Mouse (Mus musculus): Measurements from ENCODE around the gene Mapk9. TPM values are rescaled to one million over a fixed set of nuclear protein-coding genes. Genes with fewer than 3 reads are reported as not detected.

Gene Mapk9
- total RNA-seq, 2 experiments from 2014 or later, result 146 to 152 TPM

DNA sequence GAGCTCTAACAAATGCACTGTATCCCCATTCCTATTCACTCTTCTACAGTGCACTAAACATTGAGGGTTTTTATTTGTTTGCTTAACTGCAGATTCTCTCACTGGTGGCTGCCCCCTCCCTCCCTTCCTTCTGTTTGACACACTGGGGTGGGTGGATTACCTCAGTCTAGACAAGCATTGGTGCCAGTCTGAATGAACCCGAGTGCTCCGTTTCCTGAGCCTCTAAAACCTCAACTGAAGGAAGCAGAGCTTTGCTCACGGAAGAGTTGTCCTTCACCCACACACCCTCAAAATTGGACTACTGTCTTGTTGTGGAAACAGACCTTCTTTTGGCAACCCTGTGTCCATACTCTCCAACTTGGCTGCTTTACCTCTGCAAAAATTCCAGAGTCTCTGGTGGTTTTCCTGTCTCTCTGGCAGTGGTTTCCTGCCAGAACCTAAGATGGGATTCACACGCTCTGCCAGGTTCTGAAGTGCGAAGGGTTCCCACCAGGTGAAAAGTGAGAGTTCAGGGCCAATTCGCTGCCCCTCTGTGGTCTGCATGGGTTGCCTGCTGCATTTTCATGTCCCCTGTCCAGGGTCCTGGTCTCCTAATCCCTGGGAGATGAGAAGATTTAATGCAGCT is 49.5 kb downstream of the Mapk9 start:
- no peak for DNase-seq

DNA sequence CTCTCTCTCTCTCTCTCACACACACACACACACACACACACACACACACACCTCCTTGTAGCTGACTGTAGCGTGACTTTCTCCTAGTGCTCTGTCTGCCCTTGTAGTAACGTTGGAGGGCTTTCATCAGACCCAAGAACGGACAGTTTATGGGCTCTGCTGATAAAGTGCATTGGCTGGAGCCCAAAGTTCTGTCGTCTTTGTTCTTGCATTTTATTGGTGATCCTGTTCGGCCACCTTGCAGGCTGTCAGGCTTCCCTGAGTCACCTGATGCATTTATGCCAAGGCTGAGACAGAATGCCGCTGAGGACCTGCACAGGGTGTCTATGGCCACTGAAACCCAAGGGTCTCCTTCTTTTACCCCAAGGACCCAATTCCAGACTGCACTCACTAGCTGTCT is 53.5 kb downstream of the Mapk9 start:
- DNase-seq, result no peak

DNA sequence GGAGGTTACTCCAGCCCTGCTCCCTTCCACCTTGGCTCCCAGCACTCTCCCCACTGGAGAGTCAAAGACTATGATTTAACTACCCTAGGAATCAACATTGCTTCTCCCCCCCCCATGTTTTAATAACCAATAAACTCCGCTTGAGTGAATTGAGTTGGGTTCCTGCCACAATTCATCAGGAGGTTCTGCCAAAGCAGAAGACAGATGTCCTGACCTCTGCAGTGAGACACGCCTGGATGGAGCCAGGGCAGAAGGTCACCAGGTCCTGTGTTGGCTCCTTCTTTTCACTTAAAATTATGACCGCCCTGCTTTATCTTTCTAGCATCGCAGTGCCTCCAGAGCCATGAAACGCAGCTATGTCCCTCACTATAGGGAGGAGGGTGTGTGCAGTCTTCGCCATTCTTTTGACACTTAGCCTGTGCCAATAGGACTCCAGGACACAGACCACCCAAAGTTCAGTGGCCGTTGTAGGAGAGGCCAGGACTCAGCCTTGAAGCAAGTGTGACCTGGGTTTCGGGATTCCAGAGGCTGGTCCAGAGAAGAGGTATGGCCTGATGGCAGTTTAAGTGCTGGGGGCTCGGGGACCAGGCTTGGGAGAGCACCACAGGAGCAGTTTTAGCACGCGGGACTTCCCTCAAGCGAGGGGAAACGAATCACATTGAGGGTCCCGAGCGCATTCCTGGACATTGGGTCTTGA is 54.6 kb downstream of the Mapk9 start:
- DNase-seq, result no peak

- DNase-seq, result peak; percentile 65 to 71
Measured at GRCm38 (mm10) chr11:49901659-49902458, 55.3 kb downstream of the Mapk9 start, which contains the start of gene Rasgef1c. TSS of gene Rasgef1c (plus strand) at chr11:49901835.

DNA sequence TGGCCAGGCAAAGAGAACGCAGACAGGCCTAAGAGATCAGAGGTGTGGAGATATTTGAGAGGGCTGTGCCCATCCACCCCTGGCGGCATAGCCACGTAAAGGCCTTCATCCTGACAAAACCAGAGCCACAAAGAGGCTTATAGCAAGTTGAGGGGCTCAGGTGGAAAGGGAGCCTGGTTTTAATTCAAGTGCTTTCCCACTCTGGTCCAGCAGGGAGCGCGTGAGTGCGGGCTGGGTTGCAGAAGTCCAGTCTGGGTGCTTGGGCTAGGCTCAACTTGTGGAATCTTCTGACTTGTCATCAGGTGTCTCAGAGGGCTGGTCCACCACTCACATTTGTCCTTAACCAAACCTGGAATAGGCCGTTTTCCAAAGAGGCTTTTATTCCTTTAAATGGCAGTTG is 56.8 kb downstream of the Mapk9 start:
- peak; percentile 65 to 66 for DNase-seq

DNA sequence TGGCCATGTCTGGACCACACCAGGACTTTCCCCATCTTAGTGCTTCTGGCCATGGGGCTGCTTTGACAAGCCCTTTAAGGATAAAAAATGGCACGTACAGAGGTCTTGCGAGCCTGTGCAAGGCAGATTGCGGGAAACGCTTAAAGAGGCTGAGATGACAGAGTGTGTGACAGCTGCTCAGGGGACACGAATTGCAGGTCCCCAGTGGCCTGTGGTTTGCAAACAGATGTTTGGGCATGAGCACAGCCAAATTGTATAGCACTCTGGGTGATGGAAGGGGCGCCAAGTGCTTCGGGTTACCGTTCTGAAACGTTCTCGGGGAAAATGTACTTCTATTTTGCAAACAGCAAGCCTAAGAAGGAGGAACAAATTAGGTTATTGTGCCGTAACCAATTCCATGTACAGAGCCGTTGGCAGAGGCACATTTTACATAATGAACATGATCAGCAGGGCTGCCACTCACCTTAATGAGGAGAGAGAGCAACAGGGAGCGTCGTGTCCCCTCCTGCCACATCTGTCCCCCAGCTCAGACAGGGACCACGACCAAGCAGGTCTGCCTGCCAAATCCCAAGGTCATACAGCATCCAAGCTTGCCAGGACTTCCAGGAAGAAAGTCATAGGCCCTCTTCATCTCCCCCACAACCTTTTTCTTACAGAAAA is 72.1 kb downstream of the Mapk9 start:
- DNase-seq, result no peak

- DNase-seq, result no peak
Measured at GRCm38 (mm10) chr11:49919304-49919703, 72.8 kb downstream of the Mapk9 start.

GRCm38 (mm10) chr11:49923539-49923938 is 77.0 kb downstream of the Mapk9 start:
- DNase-seq, result no peak

DNA sequence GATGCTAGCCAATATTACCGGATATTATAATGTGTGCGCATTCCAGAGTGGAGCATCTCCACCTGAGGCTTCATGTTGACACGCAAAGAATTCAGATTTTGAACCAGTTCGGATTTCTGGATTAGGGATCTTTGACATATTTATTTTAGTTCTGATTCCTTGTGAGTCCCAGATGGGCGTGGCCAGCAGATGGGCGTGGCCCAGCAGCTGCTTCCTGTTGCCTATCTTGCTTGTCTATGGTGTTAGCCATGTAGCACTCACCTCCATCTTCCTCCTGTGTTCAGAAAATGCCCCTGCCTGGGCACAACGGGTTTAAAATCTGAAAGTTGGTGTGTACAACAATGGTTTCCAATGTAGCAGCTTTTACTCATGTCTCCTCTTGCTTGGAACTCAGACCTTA is 79.6 kb downstream of the Mapk9 start:
- DNase-seq, result no peak

DNA sequence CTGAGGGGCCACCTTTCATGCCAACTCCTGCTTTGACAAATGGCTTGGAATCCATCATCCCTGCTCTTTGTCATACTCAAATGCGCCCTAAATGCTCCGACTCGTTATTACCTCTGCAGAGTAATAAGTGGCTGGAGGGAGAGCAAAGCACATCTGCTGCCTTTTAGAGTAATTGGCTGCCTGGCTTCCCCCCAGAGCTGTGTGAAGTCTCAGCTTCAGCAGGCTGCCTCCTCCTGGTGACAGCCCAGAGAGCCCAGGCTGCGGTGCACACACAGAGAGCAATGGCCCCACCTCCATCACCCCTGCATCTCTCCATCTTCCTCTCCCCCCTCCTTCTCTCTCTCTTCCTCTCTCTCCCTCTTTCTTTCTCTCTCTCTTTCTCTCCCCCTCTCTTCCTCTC is 80.6 kb downstream of the Mapk9 start:
- no peak for DNase-seq

- DNase-seq, result no peak
Measured at GRCm38 (mm10) chr11:49927670-49928069, 81.1 kb downstream of the Mapk9 start.

DNA sequence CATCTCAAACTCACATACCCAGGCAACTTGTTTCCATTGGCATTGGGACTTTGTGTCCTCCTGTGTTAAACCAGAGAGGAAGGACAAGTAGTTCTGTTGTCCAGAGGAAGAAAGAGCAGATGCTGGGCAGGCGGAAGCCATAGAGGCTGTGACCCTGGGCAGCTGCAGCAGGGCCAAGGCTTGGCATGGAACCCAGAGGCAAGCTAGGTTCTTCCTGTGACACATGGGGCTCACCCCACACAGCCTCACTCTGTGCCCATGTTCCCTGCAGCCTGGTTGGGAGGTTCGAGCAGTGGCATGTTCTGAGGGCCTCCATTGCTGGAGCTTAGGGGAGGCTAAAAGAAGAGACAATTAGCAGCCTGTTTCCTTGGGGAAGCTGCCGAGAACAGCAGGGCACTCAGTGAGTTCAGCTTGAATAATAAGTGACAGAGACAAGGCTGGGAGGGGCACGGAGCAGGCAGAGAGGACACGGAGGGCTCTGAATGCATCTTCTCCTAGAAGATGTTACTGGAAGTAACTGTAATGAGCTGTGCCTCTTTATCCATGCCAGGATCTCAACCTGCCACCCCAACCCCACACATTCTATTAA is 84.6 kb downstream of the Mapk9 start:
- DNase-seq, result no peak

DNA sequence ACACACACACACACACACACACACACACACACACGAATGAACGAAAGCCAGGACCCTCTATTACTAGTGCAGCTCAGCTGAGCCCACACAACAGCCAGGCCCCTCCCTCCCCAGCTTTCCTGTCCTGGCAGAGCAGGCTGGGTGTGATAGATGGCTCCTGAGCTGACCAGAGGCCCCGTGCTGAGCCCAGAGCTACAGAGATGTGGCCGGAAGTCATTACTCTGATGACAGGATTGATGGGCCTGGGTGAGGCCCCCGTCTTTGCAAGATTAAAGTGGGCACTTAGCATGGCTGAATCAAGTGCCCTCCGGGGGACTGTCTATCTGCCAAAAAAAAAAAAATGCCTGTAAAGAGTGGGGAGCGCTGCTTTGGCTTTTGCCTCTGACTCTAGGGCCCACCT is 85.3 kb downstream of the Mapk9 start:
- DNase-seq, result no peak

DNA sequence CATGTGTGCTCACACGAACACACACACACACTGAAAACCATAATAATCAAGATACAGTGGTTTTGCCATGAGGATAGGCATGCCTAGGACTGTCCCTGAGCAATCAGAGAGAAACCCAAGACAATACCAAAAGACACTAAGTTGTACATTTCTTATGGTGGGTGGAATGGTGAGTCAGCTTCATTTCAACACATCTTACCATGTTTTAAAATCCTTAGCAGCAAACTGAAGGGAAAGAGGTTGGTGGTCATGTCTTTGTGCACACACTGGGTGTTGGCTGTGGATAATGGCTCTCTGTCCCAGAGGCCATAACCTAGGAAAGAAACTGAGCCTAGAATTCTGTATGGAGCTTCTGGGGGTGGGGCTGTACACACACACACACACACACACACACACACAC is 87.3 kb downstream of the Mapk9 start:
- DNase-seq, result no peak

DNA sequence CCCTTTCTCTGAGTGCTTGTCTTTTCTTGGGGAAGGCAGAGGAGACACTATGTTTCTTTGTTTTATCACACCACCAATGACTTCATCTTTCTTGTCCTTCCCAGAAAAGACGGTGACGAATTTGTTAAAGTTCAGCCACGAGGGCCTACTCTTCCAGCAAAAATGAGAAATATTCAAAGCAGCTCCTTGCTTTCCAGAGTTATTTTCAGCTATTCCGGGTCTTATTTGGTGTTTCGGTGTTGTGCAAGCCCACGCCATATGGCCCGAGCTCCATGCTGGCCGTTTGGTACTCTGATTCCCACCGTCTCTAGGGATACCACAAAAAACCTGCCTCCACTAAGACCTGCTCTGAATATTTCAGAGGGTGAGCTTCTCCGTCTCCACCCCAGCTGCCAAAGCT is 87.8 kb downstream of the Mapk9 start:
- no peak for DNase-seq

Small RNA genes within 50 kb of the gene (microRNA-seq; reads per million reads assigned to microRNA genes)
- gene Gm23492, result 0 reads per million in 2 experiments

Other genes with a start within 250 kb of the Mapk9 start
- gene Flt4, start 237.5 kb upstream of the Mapk9 start, total RNA-seq (2021), result 1 to 10 TPM; 1.8 to 2.4 TPM
- gene Scgb3a1, start 183.1 kb upstream of the Mapk9 start, total RNA-seq (2021), result not detected
- 10 to 100 TPM; 49.4 to 55.8 TPM for gene Cnot6, start 134.0 kb upstream of the Mapk9 start, total RNA-seq (2021)
- gene Gfpt2, start 52.6 kb upstream of the Mapk9 start, total RNA-seq (2021), result 1 to 10 TPM; 3.8 to 3.9 TPM
- 1 to 10 TPM; 1.2 to 1.6 TPM for gene Rasgef1c, start 55.1 kb downstream of the Mapk9 start, total RNA-seq (2021)
- gene Rnf130, start 178.6 kb downstream of the Mapk9 start, total RNA-seq (2021), result 10 to 100 TPM; 77.5 to 79.9 TPM